Mouse (Mus musculus) erythroblast, embryonic 14.5 days (primary cell): ENCODE measurements around the gene Snrk. TPM values are rescaled to one million over a fixed set of nuclear protein-coding genes. Genes with fewer than 3 reads are reported as not detected.

Source experiments
- H3K27me3 ChIP-seq: 2 replicates; pipeline ENCODE4 v1.6.1; 2012; ENCODE audit warnings: inconsistent platforms; ENCODE audit not compliant: control insufficient read depth
- H3K36me3 ChIP-seq: 2 replicates; pipeline ENCODE4 v1.6.1; 2012; ENCODE audit warnings: mild to moderate bottlenecking, inconsistent platforms; ENCODE audit not compliant: control insufficient read depth
- H3K4me1 ChIP-seq: 2 replicates; pipeline ENCODE4 v1.6.1; 2012; ENCODE audit warnings: inconsistent platforms; ENCODE audit not compliant: control insufficient read depth
- H3K4me3 ChIP-seq: replicated peaks from 2 replicates; pipeline ENCODE3; 2012; ENCODE audit warnings: moderate library complexity, mild to moderate bottlenecking, inconsistent platforms
- H3K9me3 ChIP-seq: 2 replicates; pipeline ENCODE4 v1.6.1; 2012; ENCODE audit warnings: low read length, inconsistent platforms, mixed read lengths; ENCODE audit not compliant: control insufficient read depth
- GATA1 ChIP-seq: IDR thresholded peaks from 2 replicates; pipeline ENCODE4 v1.6.1; 2012; ENCODE audit warnings: low read length, inconsistent platforms, mixed read lengths
- TAL1 ChIP-seq: IDR thresholded peaks from 3 replicates; pipeline ENCODE4 v1.6.1; 2012; ENCODE audit warnings: low read length, inconsistent platforms, mixed read lengths
- polyA plus RNA-seq: library from polyadenylated mRNA; stranded (reverse); fragments of >175 nt; gene quantifications from 2 replicates; pipeline ENCODE4 v1.2.3, GENCODE M21; 2012

Gene Snrk
- polyA plus RNA-seq, 1 experiment: 0.81 TPM

DNA sequence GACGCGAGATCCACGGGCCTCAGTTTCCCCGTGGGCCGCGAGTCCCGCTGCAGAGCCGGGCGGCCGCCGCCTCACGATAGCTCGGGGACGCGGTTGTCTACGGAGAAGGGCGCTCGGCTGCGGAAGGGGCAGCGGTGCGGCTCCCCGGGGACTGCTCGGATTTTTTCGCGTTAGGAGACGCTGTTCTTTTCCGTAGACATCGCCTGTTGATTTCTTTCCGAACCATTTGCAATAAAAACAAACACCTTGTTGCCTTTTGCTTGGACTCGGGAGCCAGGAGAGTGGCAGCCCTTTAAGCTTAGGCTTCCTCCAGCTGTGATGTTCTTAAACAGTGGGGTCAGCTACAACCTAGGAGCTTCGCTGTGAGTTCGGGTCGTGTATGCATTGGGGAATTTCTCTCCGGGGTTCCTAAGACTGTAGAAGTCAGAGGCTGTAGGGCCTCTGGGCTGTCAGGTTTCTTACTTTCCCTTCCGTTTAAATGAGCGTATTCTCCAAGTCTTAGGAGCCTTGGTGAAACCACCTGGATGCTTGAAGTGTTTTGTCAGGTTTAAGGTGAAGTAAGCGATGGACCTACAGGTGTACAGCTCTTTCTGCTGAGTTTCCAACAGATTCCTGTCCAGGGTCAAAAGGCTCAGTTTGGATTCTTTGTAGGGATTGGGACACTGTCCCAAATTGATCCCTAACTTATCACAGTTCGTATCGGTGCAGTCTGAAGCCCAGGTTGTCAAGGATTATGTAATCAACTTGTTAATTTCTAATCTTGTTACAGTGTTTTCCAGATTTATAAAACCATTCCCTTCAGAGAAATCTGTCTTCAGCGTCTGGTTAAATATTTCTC lies 845 bp downstream of the Snrk start:
- Histone ChIP-seq H3K4me1 (peaks cover 35% of the 10 kb centered on the region), H3K9me3 (no peaks in the 10 kb centered on the region), H3K27me3 (peaks cover 13% of the 10 kb centered on the region), H3K4me3 (peak overlapping the region; percentile 84), H3K36me3 (peaks cover 6% of the 10 kb centered on the region)
- TF ChIP-seq GATA1: no peak
- TF ChIP-seq TAL1: no peak

GRCm38 (mm10) chr9:122120089-122120488 lies 3.0 kb downstream of the Snrk start:
- Histone ChIP-seq H3K4me3 (no peak overlapping the region), H3K27me3 (peaks cover 7% of the 10 kb centered on the region; the same call in 1 of the 2 replicates), H3K4me1 (peaks cover 35% of the 10 kb centered on the region), H3K36me3 (peaks cover 6% of the 10 kb centered on the region), H3K9me3 (no peaks in the 10 kb centered on the region)
- TF ChIP-seq GATA1: no peak
- TF ChIP-seq TAL1: no peak

GRCm38 (mm10) chr9:122122113-122122512 lies 5.0 kb downstream of the Snrk start:
- TF ChIP-seq TAL1 (no peak), GATA1 (no peak)
- peaks cover 31% of the 10 kb centered on the region for H3K4me1 ChIP-seq
- no peak overlapping the region for H3K4me3 ChIP-seq
- peaks cover 7% of the 10 kb centered on the region; the same call in 1 of the 2 replicates for H3K27me3 ChIP-seq
- H3K9me3 ChIP-seq: no peaks in the 10 kb centered on the region
- H3K36me3 ChIP-seq: peaks cover 6% of the 10 kb centered on the region

- Histone ChIP-seq H3K36me3 (peaks cover 6% of the 10 kb centered on the region), H3K4me1 (peaks cover 22% of the 10 kb centered on the region), H3K9me3 (no peaks in the 10 kb centered on the region), H3K27me3 (peaks cover under 1% of the 10 kb centered on the region; the same call in 1 of the 2 replicates), H3K4me3 (no peak overlapping the region)
- TF ChIP-seq GATA1 (no peak), TAL1 (no peak)
Observed at GRCm38 (mm10) chr9:122123181-122123580, 6.1 kb downstream of the Snrk start.

GRCm38 (mm10) chr9:122125723-122126290 lies 8.7 kb downstream of the Snrk start:
- Histone ChIP-seq H3K9me3 (no peaks in the 10 kb centered on the region), H3K27me3 (no peaks in the 10 kb centered on the region), H3K4me3 (no peak overlapping the region), H3K4me1 (no peaks in the 10 kb centered on the region; the same call in 1 of the 2 replicates), H3K36me3 (peaks cover 4% of the 10 kb centered on the region)
- TF ChIP-seq GATA1 (no peak), TAL1 (no peak)

DNA sequence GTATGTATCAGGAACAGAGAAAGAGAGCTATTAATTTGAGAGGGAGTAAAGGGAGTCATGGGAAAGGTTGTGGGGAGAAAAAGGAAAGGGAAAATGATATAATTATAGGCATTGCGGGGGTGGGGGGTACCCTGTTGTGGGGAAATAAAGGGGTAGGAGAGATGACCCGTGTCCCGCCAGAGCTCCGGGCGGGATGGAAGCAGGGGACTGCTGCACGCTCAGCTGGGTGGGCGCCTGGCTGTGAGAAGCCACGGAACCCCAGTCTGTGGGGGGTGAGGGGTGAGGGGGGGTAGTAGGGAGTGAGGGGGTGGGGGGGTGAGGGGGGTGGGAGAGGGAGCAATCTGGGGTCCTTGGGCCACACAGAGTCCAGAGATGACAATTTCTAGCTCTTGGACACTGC lies 9.7 kb downstream of the Snrk start:
- H3K4me3 ChIP-seq: no peak overlapping the region

GRCm38 (mm10) chr9:122127271-122127785 lies 10.3 kb downstream of the Snrk start:
- Histone ChIP-seq H3K4me3 (no peak overlapping the region), H3K4me1 (no peaks in the 10 kb centered on the region; the same call in 1 of the 2 replicates)

More for the DNA sequence above, 9.7 kb downstream of the Snrk start:
- Histone ChIP-seq H3K27me3 (no peaks in the 10 kb centered on the region), H3K4me1 (no peaks in the 10 kb centered on the region; the same call in 1 of the 2 replicates), H3K9me3 (no peaks in the 10 kb centered on the region), H3K36me3 (no peaks in the 10 kb centered on the region)
- TF ChIP-seq TAL1 (no peak), GATA1 (no peak)

GRCm38 (mm10) chr9:122128686-122129085 lies 11.6 kb downstream of the Snrk start:
- no peaks in the 10 kb centered on the region; the same call in 1 of the 2 replicates for H3K4me1 ChIP-seq
- no peak overlapping the region for H3K4me3 ChIP-seq
- no peak for TF ChIP-seq GATA1
- TF ChIP-seq TAL1: no peak
- no peaks in the 10 kb centered on the region for H3K9me3 ChIP-seq
- H3K27me3 ChIP-seq: no peaks in the 10 kb centered on the region
- no peaks in the 10 kb centered on the region; the same call in 1 of the 2 replicates for H3K36me3 ChIP-seq

More at GRCm38 (mm10) chr9:122127271-122127785, 10.3 kb downstream of the Snrk start:
- no peak for TF ChIP-seq TAL1
- TF ChIP-seq GATA1: no peak
- Histone ChIP-seq H3K9me3 (no peaks in the 10 kb centered on the region), H3K27me3 (no peaks in the 10 kb centered on the region), H3K36me3 (no peaks in the 10 kb centered on the region)

- Histone ChIP-seq H3K9me3 (no peaks in the 10 kb centered on the region), H3K36me3 (peaks cover 10% of the 10 kb centered on the region), H3K27me3 (no peaks in the 10 kb centered on the region), H3K4me3 (no peak overlapping the region), H3K4me1 (peaks cover 5% of the 10 kb centered on the region)
- TF ChIP-seq GATA1 (no peak), TAL1 (no peak)
Observed at GRCm38 (mm10) chr9:122130666-122131065, 13.6 kb downstream of the Snrk start.

GRCm38 (mm10) chr9:122132145-122132544 lies 15.1 kb downstream of the Snrk start:
- H3K4me3 ChIP-seq: no peak overlapping the region
- peaks cover 21% of the 10 kb centered on the region for H3K36me3 ChIP-seq
- no peaks in the 10 kb centered on the region for H3K9me3 ChIP-seq
- peaks cover 6% of the 10 kb centered on the region for H3K4me1 ChIP-seq
- no peaks in the 10 kb centered on the region for H3K27me3 ChIP-seq
- no peak for TF ChIP-seq GATA1
- no peak for TF ChIP-seq TAL1
